Mouse (Mus musculus): ENCODE measurements around the gene Kremen1.

- TF ChIP-seq CTCF (conservative IDR thresholded peaks at IDR 0.05 in 1 of 2, IDR thresholded peaks at IDR 0.05 in 1 of 2; ENCODE audit: low read depth in 2 of 2, low read length in 2 of 2) (peak in 1 of 2 experiments; percentile 43; a peak in 2 of 4 replicates), KAT2A (IDR thresholded peaks at IDR 0.05; ENCODE audit: insufficient replicate concordance, low read length) (no peak), ZMIZ1 (IDR thresholded peaks at IDR 0.05; ENCODE audit: low read depth, low read length) (no peak), POLR2A (IDR thresholded peaks at IDR 0.05; ENCODE audit: low read depth, low read length) (no peak), SMC3 (IDR thresholded peaks at IDR 0.05; ENCODE audit: low read depth, low read length) (peak; percentile 32), ETS1 (conservative IDR thresholded peaks at IDR 0.05; ENCODE audit: low read depth, low read length) (no peak), EP300 (IDR thresholded peaks at IDR 0.05; ENCODE audit: low read length) (no peak), UBTF (IDR thresholded peaks at IDR 0.05; ENCODE audit: low read depth, low read length) (no peak), RAD21 (IDR thresholded peaks at IDR 0.05; ENCODE audit: low read depth, low read length) (no peak; the same call in 1 of the 2 replicates)
Measured at GRCm38 (mm10) chr11:5283987-5284386, 22.6 kb upstream of the Kremen1 start.

Measured in CH12.LX (cell line).